Mouse (Mus musculus) forebrain, embryonic 14.5 days (tissue): ENCODE measurements around the gene B3gnt7. TPM values are rescaled to one million over a fixed set of nuclear protein-coding genes. Genes with fewer than 3 reads are reported as not detected.

Experiments used
- ATAC-seq: fragments of 200-750 bp; cut with Nextera tagmentation; 2 replicates; pipeline ENCODE4 v1.8.0; 2017; ENCODE audit warnings: mild to moderate bottlenecking, moderate library complexity
- DNase-seq: peaks from one replicate; pipeline ENCODE4 v3.0.0-alpha.2; 2015; ENCODE audit warnings: low spot score
- H3K27ac ChIP-seq: fragments of 300-500 bp; sonication (generic); 2 replicates; pipeline ENCODE4 v1.5.1; 2014; ENCODE audit warnings: low read depth, mild to moderate bottlenecking, control low read depth, low read length, moderate library complexity
- H3K27me3 ChIP-seq: fragments of 300-500 bp; sonication (generic); replicated peaks from 2 replicates; pipeline ENCODE4 v1.6.1; 2014; ENCODE audit warnings: low read length, control low read depth, mixed read lengths; ENCODE audit not compliant: control insufficient read depth, insufficient read depth
- H3K36me3 ChIP-seq: fragments of 300-500 bp; sonication (generic); 2 replicates; pipeline ENCODE4 v1.6.1; 2014; ENCODE audit warnings: low read length, control low read depth; ENCODE audit not compliant: control insufficient read depth, insufficient read depth
- H3K4me1 ChIP-seq: fragments of 300-500 bp; sonication (generic); 2 replicates; pipeline ENCODE4 v1.6.1; 2014; ENCODE audit warnings: antibody characterized with exemption, low read length, control low read depth; ENCODE audit not compliant: control insufficient read depth, insufficient read depth
- H3K4me2 ChIP-seq: fragments of 300-500 bp; sonication (generic); 2 replicates; pipeline ENCODE4 v1.6.1; 2014; ENCODE audit warnings: mild to moderate bottlenecking, control low read depth, low read length
- H3K4me3 ChIP-seq: fragments of 300-500 bp; sonication (generic); 2 replicates; pipeline ENCODE4 v1.5.1; 2014; ENCODE audit warnings: low read depth, low read length, control low read depth
- H3K9ac ChIP-seq: fragments of 300-500 bp; sonication (generic); 2 replicates; pipeline ENCODE4 v1.6.1; 2014; ENCODE audit warnings: mild to moderate bottlenecking, low read length, control low read depth, moderate library complexity
- H3K9me3 ChIP-seq: fragments of 300-500 bp; sonication (generic); replicated peaks from 2 replicates; pipeline ENCODE4 v1.6.1; 2016; ENCODE audit warnings: low read length, control low read depth, mixed read lengths; ENCODE audit not compliant: control insufficient read depth
- WGBS: fragments of 180-500 bp; shearing (Covaris S2); extraction: QIAGEN DNeasy Blood & Tissue Kit; methylation state at CpG from one replicate; pipeline ENCODE4 v1.1.7; 2014; 5-methylcytosine and 5-hydroxymethylcytosine counted together
- polyA plus RNA-seq: library from polyadenylated mRNA; unstranded; fragments of >200 nt; fragmentation: Nextera tagmentation; extraction: Ambion mirVana; gene quantifications from 2 replicates; pipeline ENCODE4 v1.2.1, GENCODE M21; 2014

The B3gnt7 gene
- polyA plus RNA-seq, 1 experiment from 2014 or later, result 3.9 TPM

DNA sequence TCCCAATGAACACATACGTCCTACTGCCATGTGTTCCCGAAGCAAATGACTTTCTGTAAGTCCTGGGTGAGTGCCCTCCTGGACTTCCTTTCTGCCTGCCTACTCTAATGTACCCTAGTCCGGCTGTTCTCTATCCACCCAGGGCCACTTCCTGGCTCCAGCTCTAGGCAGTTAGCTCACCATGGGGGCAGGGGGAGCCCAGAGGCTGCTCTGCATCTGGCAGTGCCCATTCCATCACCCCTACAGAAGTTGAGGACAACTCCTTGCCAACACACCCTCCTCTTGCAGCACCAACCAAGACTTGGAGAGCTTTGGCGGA is 33.5 kb upstream of the B3gnt7 start:
- DNase-seq, result no peak
- Histone ChIP-seq H3K27me3 (no peaks in the 10 kb centered on the region), H3K4me2 (no peak overlapping the region), H3K4me3 (no peak overlapping the region), H3K9ac (no peak overlapping the region), H3K36me3 (no peaks in the 10 kb centered on the region), H3K27ac (no peak overlapping the region), H3K4me1 (no peaks in the 10 kb centered on the region), H3K9me3 (no peaks in the 10 kb centered on the region)
- WGBS, result 83% methylated on average over 4 of the region's 4 CpGs
- no peak for ATAC-seq

DNA sequence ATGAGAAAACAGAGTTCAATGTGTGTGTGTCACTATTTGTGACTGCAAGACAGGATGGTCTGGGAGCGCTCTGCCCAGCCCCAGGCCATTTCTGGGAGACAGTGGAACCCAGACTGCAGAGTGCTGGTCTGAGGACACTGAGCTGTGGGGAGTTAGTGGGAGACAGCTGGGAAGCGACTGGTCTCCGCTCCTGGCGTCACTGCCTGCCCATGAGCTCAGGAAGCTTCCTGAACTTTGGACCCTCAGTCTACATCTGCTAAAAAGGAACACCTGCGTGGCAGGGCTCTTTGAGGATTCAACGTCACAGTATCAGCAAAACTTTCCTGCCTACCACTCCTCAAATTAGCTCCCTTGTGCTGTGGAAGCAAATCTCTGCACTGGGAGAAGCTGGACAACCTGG is 30.9 kb upstream of the B3gnt7 start:
- no peak overlapping the region for H3K4me3 ChIP-seq
- H3K9me3 ChIP-seq, result no peaks in the 10 kb centered on the region
- no peak overlapping the region for H3K9ac ChIP-seq
- no peaks in the 10 kb centered on the region for H3K4me1 ChIP-seq
- no peak for DNase-seq
- H3K4me2 ChIP-seq, result no peak overlapping the region
- no peak overlapping the region for H3K27ac ChIP-seq
- ATAC-seq, result no peak
- WGBS, result 85% methylated on average over 6 of the region's 6 CpGs
- H3K36me3 ChIP-seq, result no peaks in the 10 kb centered on the region
- no peaks in the 10 kb centered on the region for H3K27me3 ChIP-seq

DNA sequence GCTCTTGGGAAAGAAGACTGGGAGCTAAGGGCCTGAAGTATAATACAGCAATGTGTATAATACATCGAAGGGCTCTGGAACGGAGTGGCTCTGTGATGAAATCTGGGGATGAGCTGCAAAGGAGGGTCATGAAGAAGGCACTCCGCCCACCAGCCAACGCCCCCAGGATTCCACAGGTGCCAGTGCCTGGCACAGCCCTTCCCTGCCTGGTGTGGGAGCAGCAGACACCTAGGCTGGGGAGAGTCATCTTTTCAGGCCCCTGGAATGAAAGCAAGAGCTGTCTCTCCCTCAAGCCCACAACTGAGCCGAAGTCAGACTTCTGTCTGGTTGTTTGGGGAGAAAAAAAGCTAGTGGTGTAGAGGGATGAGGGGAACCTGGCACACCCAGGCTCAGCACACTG is 25.6 kb upstream of the B3gnt7 start:
- H3K27ac ChIP-seq, result no peak overlapping the region
- H3K36me3 ChIP-seq, result no peaks in the 10 kb centered on the region
- H3K4me1 ChIP-seq, result no peaks in the 10 kb centered on the region
- no peaks in the 10 kb centered on the region for H3K27me3 ChIP-seq
- H3K4me2 ChIP-seq, result no peak overlapping the region
- DNase-seq, result no peak
- H3K9me3 ChIP-seq, result no peaks in the 10 kb centered on the region
- no peak overlapping the region for H3K9ac ChIP-seq
- ATAC-seq, result no peak
- WGBS, result 92% methylated on average over 5 of the region's 5 CpGs
- no peak overlapping the region for H3K4me3 ChIP-seq

DNA sequence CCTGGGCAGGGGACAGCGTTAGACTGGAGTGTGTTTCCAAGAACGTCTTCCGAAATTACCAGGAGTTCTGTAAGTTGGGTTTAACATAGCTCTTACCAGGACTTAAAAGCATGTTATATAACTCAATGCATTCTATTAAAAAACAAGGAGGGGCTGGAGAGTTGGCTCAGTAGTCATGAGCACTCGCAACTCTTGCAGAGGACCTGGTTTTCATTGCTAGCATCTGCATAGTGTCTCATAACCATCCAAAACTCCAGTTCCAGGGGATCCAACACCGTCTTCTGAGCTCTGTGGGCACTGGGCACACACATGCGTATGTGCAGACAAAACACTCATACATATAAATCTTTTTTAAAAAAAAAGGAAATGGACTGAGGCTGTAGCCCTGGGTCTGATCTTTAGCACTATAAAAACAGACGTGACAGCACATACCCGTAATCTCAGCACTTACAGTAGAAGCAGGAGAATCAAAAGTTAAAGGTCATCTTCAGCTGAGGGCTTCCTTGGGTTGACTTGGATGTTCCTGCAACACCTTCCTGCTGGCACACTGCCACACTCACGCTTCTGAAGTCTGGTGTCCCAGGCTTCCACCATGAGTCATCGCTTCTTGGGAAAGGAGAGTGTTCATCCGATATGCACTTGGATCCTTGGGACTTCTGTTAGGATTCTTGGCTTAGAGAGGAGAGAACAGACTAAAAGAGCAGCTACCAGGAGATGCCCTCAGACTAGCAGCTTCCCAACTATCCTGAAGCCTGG is 20.7 kb upstream of the B3gnt7 start:
- ATAC-seq (no peak), DNase-seq (no peak)
- H3K4me2 ChIP-seq, result no peak overlapping the region
- H3K4me1 ChIP-seq, result no peaks in the 10 kb centered on the region
- no peak overlapping the region for H3K9ac ChIP-seq
- H3K4me3 ChIP-seq, result no peak overlapping the region
- H3K36me3 ChIP-seq, result no peaks in the 10 kb centered on the region
- H3K27me3 ChIP-seq, result no peaks in the 10 kb centered on the region
- WGBS, result 91% methylated on average over 11 of the region's 11 CpGs
- H3K9me3 ChIP-seq, result no peaks in the 10 kb centered on the region
- H3K27ac ChIP-seq, result no peak overlapping the region

DNA sequence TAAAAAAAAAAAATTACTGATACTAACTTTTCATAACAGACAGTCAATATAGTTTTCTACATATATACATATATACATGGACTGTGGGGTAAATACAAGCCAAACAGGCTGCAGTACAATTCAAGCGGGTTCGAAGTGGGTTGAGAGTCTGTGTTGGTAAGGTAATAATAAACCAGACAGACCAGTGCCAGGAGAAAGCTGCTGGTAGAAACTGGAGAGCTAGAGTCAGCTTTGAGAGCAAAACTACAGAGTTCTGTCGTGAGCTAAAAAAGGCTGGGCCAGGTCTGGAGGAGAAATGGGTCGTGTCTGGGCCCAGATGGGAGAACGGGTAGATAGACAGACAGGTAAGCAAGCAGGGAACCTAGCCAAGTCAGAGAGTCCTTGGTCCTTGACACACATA is 18.5 kb upstream of the B3gnt7 start:
- Histone ChIP-seq H3K27ac (no peak overlapping the region), H3K4me1 (no peaks in the 10 kb centered on the region), H3K9ac (no peak overlapping the region), H3K4me3 (no peak overlapping the region), H3K4me2 (no peak overlapping the region), H3K9me3 (no peaks in the 10 kb centered on the region), H3K36me3 (no peaks in the 10 kb centered on the region), H3K27me3 (no peaks in the 10 kb centered on the region)
- no peak for ATAC-seq
- 87% methylated on average over 5 of the region's 5 CpGs for WGBS
- DNase-seq, result no peak

DNA sequence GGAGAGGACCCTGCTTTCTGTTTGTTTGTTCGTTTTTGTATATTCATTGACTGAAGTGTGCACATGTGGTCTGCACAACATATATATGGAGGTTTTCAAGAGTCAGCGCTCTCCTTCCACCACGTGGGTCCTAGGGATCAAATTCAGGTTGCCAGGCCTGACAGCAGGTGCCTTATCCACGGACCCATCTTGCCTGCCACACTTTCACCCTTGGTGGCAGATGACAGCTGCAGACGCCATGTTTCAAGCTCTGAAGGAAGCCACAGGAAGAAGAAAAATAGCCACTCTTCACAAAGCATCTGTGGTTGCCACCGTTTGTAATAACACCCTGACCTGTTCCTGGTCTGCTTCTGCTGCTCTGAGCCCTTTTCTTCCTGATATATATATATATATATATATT is 17.3 kb upstream of the B3gnt7 start:
- 81% methylated on average over 6 of the region's 6 CpGs for WGBS
- Histone ChIP-seq H3K27ac (no peak overlapping the region), H3K9me3 (no peaks in the 10 kb centered on the region), H3K4me2 (no peak overlapping the region), H3K36me3 (no peaks in the 10 kb centered on the region), H3K4me3 (no peak overlapping the region), H3K4me1 (no peaks in the 10 kb centered on the region), H3K27me3 (no peaks in the 10 kb centered on the region), H3K9ac (no peak overlapping the region)
- DNase-seq (no peak), ATAC-seq (no peak)

DNA sequence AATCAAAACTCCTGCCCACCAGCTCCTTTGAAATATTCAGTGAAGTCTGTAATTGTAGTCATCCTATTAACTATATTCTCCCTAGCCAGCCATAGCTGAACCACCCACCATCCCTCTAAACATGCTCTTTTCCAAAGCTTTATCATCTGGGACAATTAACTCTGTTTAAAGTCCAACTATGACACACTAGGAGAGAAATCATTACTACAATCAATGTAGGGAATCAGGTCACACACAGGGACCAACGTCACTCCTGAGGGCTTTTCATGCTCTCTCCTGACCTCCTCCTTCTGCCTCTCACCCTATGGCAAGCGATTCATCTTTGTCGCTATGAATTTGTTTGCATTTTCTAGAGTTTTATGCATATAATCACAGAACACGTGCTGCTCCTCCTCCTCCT is 15.2 kb upstream of the B3gnt7 start:
- WGBS, result 88% methylated on average over 4 of the region's 4 CpGs
- Histone ChIP-seq H3K4me2 (no peak overlapping the region), H3K36me3 (no peaks in the 10 kb centered on the region), H3K27me3 (no peaks in the 10 kb centered on the region), H3K4me1 (no peaks in the 10 kb centered on the region), H3K9ac (no peak overlapping the region), H3K9me3 (no peaks in the 10 kb centered on the region), H3K27ac (no peak overlapping the region), H3K4me3 (no peak overlapping the region)
- ATAC-seq (no peak), DNase-seq (no peak)

DNA sequence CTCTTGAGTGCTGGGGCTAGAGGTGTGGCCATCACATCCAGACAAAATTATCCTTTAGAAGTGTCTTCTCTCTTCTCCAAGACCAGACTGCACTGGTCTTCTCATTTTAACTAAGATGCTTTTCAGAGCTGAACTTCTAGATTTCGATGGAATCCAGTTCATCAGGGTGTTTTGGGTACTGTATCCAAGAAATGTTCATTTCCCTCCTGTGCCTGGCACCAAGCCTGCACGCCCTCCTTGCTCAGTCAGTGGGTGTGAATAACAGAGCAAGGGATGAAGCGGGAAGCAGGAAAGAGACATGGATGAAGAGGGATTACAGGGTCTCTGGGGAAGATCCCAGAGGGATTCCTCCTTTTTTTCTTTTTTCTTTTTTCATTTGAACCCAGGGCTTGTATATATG is 12.2 kb upstream of the B3gnt7 start:
- DNase-seq, result no peak
- no peak overlapping the region for H3K4me2 ChIP-seq
- H3K4me3 ChIP-seq, result no peak overlapping the region
- WGBS, result 64% methylated on average over 3 of the region's 3 CpGs
- H3K4me1 ChIP-seq, result peaks cover 7% of the 10 kb centered on the region
- ATAC-seq, result no peak
- H3K27me3 ChIP-seq, result no peaks in the 10 kb centered on the region
- no peak overlapping the region for H3K9ac ChIP-seq
- no peaks in the 10 kb centered on the region for H3K36me3 ChIP-seq
- H3K9me3 ChIP-seq, result no peaks in the 10 kb centered on the region
- no peak overlapping the region for H3K27ac ChIP-seq

DNA sequence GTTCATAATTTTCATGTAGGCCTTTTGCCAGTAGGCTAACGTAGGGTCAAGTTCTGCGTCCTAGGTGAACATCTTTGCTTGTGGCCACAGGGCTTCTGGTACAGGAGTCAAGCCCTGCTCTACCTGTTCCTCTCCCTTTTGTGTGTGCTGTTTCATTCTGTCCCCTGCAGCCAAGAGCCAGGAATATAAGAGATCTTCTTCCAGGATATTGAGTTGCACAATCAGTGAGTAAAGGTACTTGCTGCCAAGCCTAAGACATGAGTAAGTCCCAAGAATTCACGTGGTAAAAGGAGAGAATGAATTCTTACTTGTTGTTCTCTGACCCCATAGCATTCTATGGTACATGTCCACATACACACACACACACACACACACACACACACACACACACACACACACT is 9.5 kb upstream of the B3gnt7 start:
- no peak for ATAC-seq
- Histone ChIP-seq H3K9me3 (no peaks in the 10 kb centered on the region), H3K4me2 (no peak overlapping the region), H3K9ac (no peak overlapping the region), H3K4me1 (peaks cover 7% of the 10 kb centered on the region), H3K36me3 (no peaks in the 10 kb centered on the region), H3K4me3 (no peak overlapping the region), H3K27me3 (no peaks in the 10 kb centered on the region), H3K27ac (no peak overlapping the region)
- 90% methylated on average over 3 of the region's 3 CpGs for WGBS
- no peak for DNase-seq
